17 mouse cellular contexts compared by ENCODE assay signal in the genomic region with DNA sequence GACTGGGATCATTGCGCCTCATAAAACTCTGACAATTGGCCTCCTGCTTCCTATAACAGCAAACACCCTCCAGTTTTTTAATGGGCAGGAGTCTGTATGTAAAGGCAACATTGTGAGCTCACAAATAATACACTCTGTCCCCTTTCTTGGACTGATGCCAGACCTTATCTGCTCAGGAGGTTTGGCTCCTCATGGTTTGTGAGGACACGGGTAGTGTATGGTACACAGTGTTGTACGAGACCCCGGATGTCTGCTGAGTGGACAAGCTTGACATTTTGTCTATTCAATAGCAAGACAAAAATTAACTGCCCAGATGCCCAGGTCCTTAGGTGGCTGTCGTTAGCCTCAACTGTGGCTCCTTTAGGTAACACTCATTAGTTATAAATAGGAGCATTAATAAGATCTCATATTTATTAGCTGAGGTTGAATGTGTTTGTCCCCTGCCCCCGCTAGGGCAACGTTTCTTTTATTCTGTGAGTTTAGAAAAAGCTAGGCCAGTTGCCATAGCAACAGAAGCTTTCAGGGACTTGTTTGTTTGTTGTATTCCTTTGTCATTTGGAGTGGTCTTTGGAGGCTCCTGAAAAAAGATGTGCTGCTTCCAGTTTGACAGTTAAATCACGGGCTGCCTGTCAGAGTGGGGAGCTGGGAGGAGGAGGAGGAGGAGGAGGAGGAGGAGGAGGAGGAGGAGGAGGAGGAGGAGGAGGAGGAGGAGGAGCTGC.
DNase-seq lines count a peak whose midpoint lies in the region; ATAC-seq and TF ChIP-seq lines count a peak whose summit lies in the region.
"Had no signal": no experiment of that assay in that cellular context is flagged by ENCODE, and none has a peak within 500 bp of the region (broad histone marks: within the 10 kb centered on the region; RNA-seq: fewer than 3 reads in every experiment).

No protein-coding gene starts in this region.

- no peaks in the 10 kb centered on the region for H3K36me3 ChIP-seq in embryonic facial prominence, embryonic 11.5 days (replicated peaks; ENCODE audit: control insufficient read depth, insufficient read depth, low read depth, low read length)
- H3K36me3 ChIP-seq in embryonic facial prominence, embryonic 10.5 days (replicated peaks) = no peaks in the 10 kb centered on the region
- H3K36me3 ChIP-seq in forebrain, postnatal 0 days (ENCODE audit: insufficient read depth) = no peaks in the 10 kb centered on the region
- no peaks in the 10 kb centered on the region for H3K36me3 ChIP-seq in midbrain, embryonic 16.5 days (ENCODE audit: control insufficient read depth, insufficient read depth, low read length)
- H3K36me3 ChIP-seq in liver, postnatal 0 days (replicated peaks; ENCODE audit: insufficient read depth, low read length) = no peaks in the 10 kb centered on the region
- H3K36me3 ChIP-seq: embryonic facial prominence, embryonic 12.5 days had no signal

- no peak for ATAC-seq in embryonic facial prominence, embryonic 11.5 days (replicated peaks; ENCODE audit: insufficient number of reproducible peaks, low FRiP score, low TSS enrichment, low read depth)
- ATAC-seq in forebrain, postnatal 0 days = peak; percentile 60; the same call in 1 of the 2 replicates
- ATAC-seq in midbrain, embryonic 16.5 days = 0 out of 2 replicates have a peak, but pooled peaks have one; percentile 49
- ATAC-seq in liver, postnatal 0 days = no peak
- ATAC-seq: lung, postnatal 0 days had no signal

- H3K9me3 ChIP-seq in embryonic facial prominence, embryonic 11.5 days (replicated peaks; ENCODE audit: control insufficient read depth, low read length) = no peaks in the 10 kb centered on the region
- no peaks in the 10 kb centered on the region for H3K9me3 ChIP-seq in embryonic facial prominence, embryonic 10.5 days
- H3K9me3 ChIP-seq in forebrain, postnatal 0 days (ENCODE audit: low read length) = no peaks in the 10 kb centered on the region
- no peaks in the 10 kb centered on the region for H3K9me3 ChIP-seq in midbrain, embryonic 16.5 days (replicated peaks; ENCODE audit: control insufficient read depth, low read length, poor library complexity, severe bottlenecking)
- H3K9me3 ChIP-seq in liver, postnatal 0 days (ENCODE audit: low read length) = no peaks in the 10 kb centered on the region
- H3K9me3 ChIP-seq: embryonic facial prominence, embryonic 12.5 days had no signal

- DNase-seq in embryonic facial prominence, embryonic 11.5 days (ENCODE audit: low spot score) = peak; percentile 20
- no peak for DNase-seq in embryonic facial prominence, embryonic 10.5 days (ENCODE audit: low spot score)
- peak; percentile 23 for DNase-seq in embryo, embryonic 10 days (ENCODE audit: low spot score)
- DNase-seq in forebrain, postnatal 0 days = peak; percentile 65
- DNase-seq in cerebellum, adult 8-10 months = no peak
- no peak for DNase-seq in liver, postnatal 0 days
- no peak for DNase-seq in thymus, postnatal 14 days
- DNase-seq: adrenal gland, postnatal 36 days; cerebellum, adult 11-12 months; heart, adult 18-20 months; heart, postnatal 10 days; kidney, adult 11 months; kidney, postnatal 4 days; liver had no signal

- TF ChIP-seq EP300 in liver, postnatal 0 days (IDR thresholded peaks at IDR 0.05; ENCODE audit: low read depth) = no peak

- 69% methylated on average over 8 of the region's 8 CpGs for WGBS in embryonic facial prominence, embryonic 11.5 days
- WGBS in embryonic facial prominence, embryonic 10.5 days = 68% methylated on average over 8 of the region's 8 CpGs
- WGBS in forebrain, postnatal 0 days = 11% methylated on average over 8 of the region's 8 CpGs
- WGBS in midbrain, embryonic 16.5 days = 21% methylated on average over 8 of the region's 8 CpGs
- 62% methylated on average over 8 of the region's 8 CpGs for WGBS in liver, postnatal 0 days (ENCODE audit: insufficient replicate concordance)

- no peak overlapping the region for H3K4me3 ChIP-seq in embryonic facial prominence, embryonic 11.5 days (ENCODE audit: low read depth, low read length)
- H3K4me3 ChIP-seq in embryonic facial prominence, embryonic 10.5 days = no peak overlapping the region
- no peak overlapping the region for H3K4me3 ChIP-seq in forebrain, postnatal 0 days (ENCODE audit: low read depth, low read length)
- no peak overlapping the region for H3K4me3 ChIP-seq in midbrain, embryonic 16.5 days (ENCODE audit: low read depth, low read length)
- H3K4me3 ChIP-seq in liver, postnatal 0 days (ENCODE audit: low read depth, low read length) = no peak overlapping the region
- H3K4me3 ChIP-seq: embryonic facial prominence, embryonic 12.5 days had no signal

- TF ChIP-seq CTCF in forebrain, postnatal 0 days (IDR thresholded peaks at IDR 0.05; ENCODE audit: low read depth) = no peak
- no peak for TF ChIP-seq CTCF in liver, postnatal 0 days (IDR thresholded peaks at IDR 0.05; ENCODE audit: low read depth)

- no peak overlapping the region for H3K9ac ChIP-seq in embryonic facial prominence, embryonic 11.5 days (replicated peaks; ENCODE audit: low read length)
- no peak overlapping the region for H3K9ac ChIP-seq in forebrain, postnatal 0 days
- no peak overlapping the region for H3K9ac ChIP-seq in midbrain, embryonic 16.5 days (ENCODE audit: low read depth, low read length)
- H3K9ac ChIP-seq in liver, postnatal 0 days (replicated peaks) = no peak overlapping the region
- H3K9ac ChIP-seq: embryonic facial prominence, embryonic 12.5 days had no signal

- no peak overlapping the region for H3K27ac ChIP-seq in embryonic facial prominence, embryonic 11.5 days (replicated peaks; ENCODE audit: low read depth, low read length)
- no peak overlapping the region for H3K27ac ChIP-seq in embryonic facial prominence, embryonic 10.5 days (replicated peaks)
- H3K27ac ChIP-seq in forebrain, postnatal 0 days (ENCODE audit: low read depth, low read length) = peak overlapping the region; percentile 41
- peak overlapping the region; percentile 65 for H3K27ac ChIP-seq in midbrain, embryonic 16.5 days (ENCODE audit: low read length)
- no peak overlapping the region for H3K27ac ChIP-seq in liver, postnatal 0 days (ENCODE audit: low read depth)
- H3K27ac ChIP-seq: embryonic facial prominence, embryonic 12.5 days had no signal

- H3K4me1 ChIP-seq in embryonic facial prominence, embryonic 11.5 days (ENCODE audit: control insufficient read depth, insufficient read depth, low read length) = no peaks in the 10 kb centered on the region
- no peaks in the 10 kb centered on the region for H3K4me1 ChIP-seq in embryonic facial prominence, embryonic 10.5 days
- H3K4me1 ChIP-seq in forebrain, postnatal 0 days (ENCODE audit: insufficient read depth) = peaks cover 15% of the 10 kb centered on the region
- peaks cover 20% of the 10 kb centered on the region for H3K4me1 ChIP-seq in midbrain, embryonic 16.5 days (ENCODE audit: control insufficient read depth, insufficient read depth, low read length)
- H3K4me1 ChIP-seq in liver, postnatal 0 days (ENCODE audit: insufficient read depth) = no peaks in the 10 kb centered on the region
- H3K4me1 ChIP-seq: embryonic facial prominence, embryonic 12.5 days had no signal

- H3K4me2 ChIP-seq in embryonic facial prominence, embryonic 11.5 days (ENCODE audit: low read depth, low read length) = no peak overlapping the region
- no peak overlapping the region for H3K4me2 ChIP-seq in forebrain, postnatal 0 days (ENCODE audit: low read depth)
- H3K4me2 ChIP-seq in midbrain, embryonic 16.5 days (ENCODE audit: low read length) = no peak overlapping the region
- H3K4me2 ChIP-seq in liver, postnatal 0 days (ENCODE audit: low read depth, low read length) = no peak overlapping the region
- H3K4me2 ChIP-seq: embryonic facial prominence, embryonic 12.5 days had no signal

- H3K27me3 ChIP-seq in embryonic facial prominence, embryonic 11.5 days (ENCODE audit: control insufficient read depth, insufficient read depth, low read length) = no peaks in the 10 kb centered on the region
- no peaks in the 10 kb centered on the region for H3K27me3 ChIP-seq in embryonic facial prominence, embryonic 10.5 days (replicated peaks; ENCODE audit: low read depth, poor library complexity, severe bottlenecking)
- H3K27me3 ChIP-seq in forebrain, postnatal 0 days (ENCODE audit: insufficient read depth, low read length) = no peaks in the 10 kb centered on the region
- no peaks in the 10 kb centered on the region for H3K27me3 ChIP-seq in midbrain, embryonic 16.5 days (ENCODE audit: control insufficient read depth, insufficient read depth, low read depth, low read length)
- H3K27me3 ChIP-seq in liver, postnatal 0 days (ENCODE audit: insufficient read depth, low read length) = no peaks in the 10 kb centered on the region
- H3K27me3 ChIP-seq: embryonic facial prominence, embryonic 12.5 days had no signal

Comparison
In these comparisons a context has a peak if more than half of its experiments do, and no peak if none do; other contexts are left out.
1. DNase-seq: peak in embryonic facial prominence, embryonic 11.5 days (single experiment), embryo, embryonic 10 days (single experiment) and forebrain, postnatal 0 days (single experiment); none in embryonic facial prominence, embryonic 10.5 days (single experiment), cerebellum, adult 8-10 months (single experiment), liver, postnatal 0 days (single experiment) and thymus, postnatal 14 days (single experiment).
2. ATAC-seq: peak in forebrain, postnatal 0 days (single experiment) and midbrain, embryonic 16.5 days (single experiment); none in embryonic facial prominence, embryonic 11.5 days (single experiment) and liver, postnatal 0 days (single experiment).
3. H3K27ac ChIP-seq: peak in forebrain, postnatal 0 days (single experiment) and midbrain, embryonic 16.5 days (single experiment); none in embryonic facial prominence, embryonic 11.5 days (single experiment), embryonic facial prominence, embryonic 10.5 days (single experiment) and liver, postnatal 0 days (single experiment).